Mouse (Mus musculus): ENCODE measurements around the gene Tmem179b.

GRCm38 (mm10) chr19:8725081-8725613 lies 49.1 kb downstream of the Tmem179b start:
- TF ChIP-seq MYOG (IDR thresholded peaks at IDR 0.05; ENCODE audit: control insufficient read depth, extremely low read depth, insufficient read length) (no peak), CTCF (IDR thresholded peaks at IDR 0.05; ENCODE audit: control insufficient read depth, insufficient read depth, insufficient read length) (no peak), MAX (IDR thresholded peaks at IDR 0.05) (no peak)

All from C2C12 (cell line).